Comparison of ENCODE assay signal across 24 mouse cellular contexts in genomic region chr1:153564701-153565100, GRCm38 (mm10). TPM values are rescaled to one million over a fixed set of nuclear protein-coding genes. Genes with fewer than 3 reads are reported as not detected.
DNase-seq lines count a peak whose midpoint lies in the region; ATAC-seq and TF ChIP-seq lines count a peak whose summit lies in the region.
"Had no signal": no experiment of that assay in that cellular context is flagged by ENCODE, and none has a peak within 500 bp of the region (broad histone marks: within the 10 kb centered on the region; RNA-seq: fewer than 3 reads in every experiment).

No protein-coding gene starts in this region.

- no peaks in the 10 kb centered on the region for H3K9me3 ChIP-seq in forebrain, embryonic 16.5 days (ENCODE audit: control insufficient read depth, low read length)
- H3K9me3 ChIP-seq: embryonic facial prominence, embryonic 13.5 days; embryonic facial prominence, embryonic 15.5 days; forebrain, embryonic 13.5 days; forebrain, embryonic 15.5 days; G1E had no signal

- ATAC-seq in forebrain, embryonic 16.5 days: no peak
- ATAC-seq: activated CD4-positive, CD25-positive, alpha-beta regulatory T cell, adult 4 months; forebrain, embryonic 13.5 days; forebrain, embryonic 15.5 days; Patski had no signal

- 88% methylated on average over 7 of the region's 7 CpGs for WGBS in forebrain, embryonic 16.5 days

- H3K4me1 ChIP-seq in forebrain, embryonic 16.5 days (replicated peaks; ENCODE audit: control insufficient read depth, insufficient read depth, low read length): 0 out of 2 replicates have a peak, but pooled peaks cover 2% of the 10 kb centered on the region

- no peak overlapping the region for H3K27ac ChIP-seq in forebrain, embryonic 16.5 days (ENCODE audit: low read length)
- H3K27ac ChIP-seq: embryonic facial prominence, embryonic 13.5 days; embryonic facial prominence, embryonic 15.5 days; forebrain, embryonic 13.5 days; forebrain, embryonic 15.5 days had no signal

- DNase-seq in 3T3-L1 (ENCODE audit: low read depth, low spot score): peak; percentile 74
- peak; percentile 90 for DNase-seq in Muller cell, postnatal 12 days (ENCODE audit: inconsistent ontology term)
- DNase-seq in brain, adult 2 months (ENCODE audit: low read depth, low spot score): peak; percentile 10
- DNase-seq in testis, postnatal 10 days (ENCODE audit: low spot score): no peak
- DNase-seq in right cerebral cortex, adult 18-20 months: no peak
- DNase-seq: adrenal gland, adult 8-10 months; adrenal gland, postnatal 14 days; adrenal gland, postnatal 36 days; cerebellum, adult 11 months; cerebellum, adult 18-20 months; cerebellum, adult 8-10 months; cerebellum, adult 9-11 months; cerebellum, postnatal 14 days; cerebellum, postnatal 36 days; embryo, embryonic 11 days had no signal

- no peak for TF ChIP-seq POLR2A in myocyte (IDR thresholded peaks at IDR 0.05; ENCODE audit: insufficient read length, low read depth)

- no peak overlapping the region for H3ac ChIP-seq in myocyte (ENCODE audit: control insufficient read depth, insufficient read length)

- no peaks in the 10 kb centered on the region for H3K79me2 ChIP-seq in myocyte (ENCODE audit: control insufficient read depth, insufficient read depth)

- no peak overlapping the region for H3K9ac ChIP-seq in forebrain, embryonic 16.5 days (replicated peaks; ENCODE audit: low read depth, low read length)
- H3K9ac ChIP-seq: embryonic facial prominence, embryonic 13.5 days; embryonic facial prominence, embryonic 15.5 days; forebrain, embryonic 13.5 days; forebrain, embryonic 15.5 days had no signal

- no peaks in the 10 kb centered on the region for H3K36me3 ChIP-seq in myocyte (ENCODE audit: control insufficient read depth, insufficient read depth)
- no peaks in the 10 kb centered on the region for H3K36me3 ChIP-seq in forebrain, embryonic 16.5 days (ENCODE audit: control insufficient read depth, insufficient read depth)
- H3K36me3 ChIP-seq: embryonic facial prominence, embryonic 13.5 days; embryonic facial prominence, embryonic 15.5 days; forebrain, embryonic 15.5 days; G1E had no signal

- H3K4me3 ChIP-seq in myocyte: no peak overlapping the region
- H3K4me3 ChIP-seq in forebrain, embryonic 16.5 days (replicated peaks; ENCODE audit: low read length): no peak overlapping the region
- H3K4me3 ChIP-seq: embryonic facial prominence, embryonic 13.5 days; embryonic facial prominence, embryonic 15.5 days; forebrain, embryonic 13.5 days; forebrain, embryonic 15.5 days had no signal

- H3K4me2 ChIP-seq in myocyte (ENCODE audit: low read depth): peak overlapping the region; percentile 12
- no peak overlapping the region for H3K4me2 ChIP-seq in forebrain, embryonic 16.5 days (ENCODE audit: low read length)
- H3K4me2 ChIP-seq: embryonic facial prominence, embryonic 13.5 days; embryonic facial prominence, embryonic 15.5 days; forebrain, embryonic 13.5 days; forebrain, embryonic 15.5 days had no signal

- no peaks in the 10 kb centered on the region for H3K27me3 ChIP-seq in myocyte (ENCODE audit: control insufficient read depth, insufficient read depth, insufficient read length)
- H3K27me3 ChIP-seq in forebrain, embryonic 16.5 days (replicated peaks; ENCODE audit: control insufficient read depth, insufficient read depth, low read length): no peaks in the 10 kb centered on the region
- H3K27me3 ChIP-seq: embryonic facial prominence, embryonic 13.5 days; embryonic facial prominence, embryonic 15.5 days; forebrain, embryonic 13.5 days; forebrain, embryonic 15.5 days; Patski had no signal

TF ChIP-seq in myocyte, 11 proteins besides CTCF, POLR2A, EP300 and RAD21:
- no peak for TF ChIP-seq CEBPB (IDR thresholded peaks at IDR 0.05; ENCODE audit: insufficient read depth, poor library complexity, severe bottlenecking)
- TF ChIP-seq SRF (IDR thresholded peaks at IDR 0.05; ENCODE audit: control insufficient read depth, insufficient read length, low read depth): no peak
- no peak for TF ChIP-seq MYOG (IDR thresholded peaks at IDR 0.05; ENCODE audit: control insufficient read depth in 1 of 3, insufficient read depth in 1 of 3, insufficient read length in 2 of 3, low read depth in 2 of 3)
- TF ChIP-seq MAX (IDR thresholded peaks at IDR 0.05; ENCODE audit: low read depth): no peak
- no peak for TF ChIP-seq USF1 (IDR thresholded peaks at IDR 0.05; ENCODE audit: low read depth)
- TF ChIP-seq MYOD1 (IDR thresholded peaks at IDR 0.05; ENCODE audit: control insufficient read depth in 1 of 3, insufficient read length in 2 of 3, low read depth in 2 of 3): no peak
- no peak for TF ChIP-seq POLR2AphosphoS2 (IDR thresholded peaks at IDR 0.05; ENCODE audit: insufficient read length, low read depth)
- TF ChIP-seq REST (IDR thresholded peaks at IDR 0.05; ENCODE audit: insufficient read depth, insufficient read length): no peak
- no peak for TF ChIP-seq TCF12 (IDR thresholded peaks at IDR 0.05; ENCODE audit: insufficient read depth, poor library complexity, severe bottlenecking)

RNA-seq across cellular contexts. Expression of gene Npl, which starts 14.9 kb away (rescaled TPM):
- polyA plus RNA-seq in myocyte (2012; fragmentation: generic; extraction: Trizol): 0.37 TPM
- 6.6 and 8.8 TPM in 2 replicates for polyA plus RNA-seq in forebrain, embryonic 16.5 days (2015; fragmentation: Nextera tagmentation; extraction: Ambion mirVana)
- polyA plus RNA-seq: activated CD4-positive, CD25-positive, alpha-beta regulatory T cell, adult 4 months had no signal

Comparison
In these comparisons a context has a peak if more than half of its experiments do, and no peak if none do; other contexts are left out.
1. DNase-seq: peak in 3T3-L1 (single experiment), Muller cell, postnatal 12 days (single experiment) and brain, adult 2 months (single experiment); none in testis, postnatal 10 days (single experiment) and right cerebral cortex, adult 18-20 months (single experiment).